Mouse (Mus musculus): Measurements from ENCODE around the gene Lrrc4c. TPM values are rescaled to one million over a fixed set of nuclear protein-coding genes. Genes with fewer than 3 reads are reported as not detected.

Gene Lrrc4c
- 0.35 and 0.50 TPM in 2 replicates for polyA plus RNA-seq (2015; fragmentation: Nextera tagmentation; extraction: Ambion mirVana)

GRCm38 (mm10) chr2:96317387-96318299 lies at the start of gene Lrrc4c:
TSS of gene Lrrc4c (plus strand) at chr2:96318169.

Small RNA genes lying within 50 kb of the gene (microRNA-seq; reads per million reads assigned to microRNA genes)
- gene Gm44320 = not detected

All from urinary bladder, postnatal 0 days (tissue).